Mouse (Mus musculus): ENCODE data around the gene Plb1. TPM values are rescaled to one million over a fixed set of nuclear protein-coding genes. Genes with fewer than 3 reads are reported as not detected.

Plb1 gene
- total RNA-seq, 2 experiments from 2014 or later: 0.17 TPM; not detected in 1

Other genes starting within 250 kb of the Plb1 start
- gene Fosl2, start 96.9 kb upstream of the Plb1 start, total RNA-seq (2015): 20.8 and 25.2 TPM in 2 replicates
- 11.7 and 12.1 TPM in 2 replicates for gene Fosl2, start 96.9 kb upstream of the Plb1 start, total RNA-seq (2017)
- 194 and 216 TPM in 2 replicates for gene Ppp1cb, start 226.1 kb downstream of the Plb1 start, total RNA-seq (2015)
- 271 and 283 TPM in 2 replicates for gene Ppp1cb, start 226.1 kb downstream of the Plb1 start, total RNA-seq (2017)

Data from megakaryocyte progenitor cell, adult 5-6 weeks (primary cell).